Mouse (Mus musculus) right cerebral cortex, adult 2 months (tissue): Measurements from ENCODE around the gene Lmtk3.
A peak's percentile ranks its signal among the peaks of the same experiment; 100 is the strongest.

Experiments used
- DNase-seq, 2 experiments: peaks; one replicate each; pipeline ENCODE4 v3.0.0; 2021 to 2022; ENCODE audit warnings: low spot score in 2 of 2

Lmtk3 gene

GRCm38 (mm10) chr7:45809276-45810075, 25.9 kb downstream of the Lmtk3 start:
- no peak for DNase-seq

- no peak for DNase-seq
Observed at GRCm38 (mm10) chr7:45812921-45813320, 29.4 kb downstream of the Lmtk3 start.

- peak; percentile 98 to 100 for DNase-seq
Observed at GRCm38 (mm10) chr7:45813787-45814779, 30.5 kb downstream of the Lmtk3 start, which contains the start of gene Cyth2. Gene Cyth2 (minus strand): TSS chr7:45814581.

- no peak for DNase-seq
Observed at GRCm38 (mm10) chr7:45814841-45815240, 31.3 kb downstream of the Lmtk3 start.

GRCm38 (mm10) chr7:45815323-45815983, 31.9 kb downstream of the Lmtk3 start:
- no peak for DNase-seq

GRCm38 (mm10) chr7:45815984-45816351, 32.4 kb downstream of the Lmtk3 start:
- DNase-seq, result no peak

GRCm38 (mm10) chr7:45819843-45820242, 36.3 kb downstream of the Lmtk3 start:
- no peak for DNase-seq

GRCm38 (mm10) chr7:45820913-45821312, 37.4 kb downstream of the Lmtk3 start:
- no peak for DNase-seq

- DNase-seq, result no peak
Observed at GRCm38 (mm10) chr7:45824598-45824997, 41.1 kb downstream of the Lmtk3 start, which contains the start of gene Kcnj14. Gene Kcnj14 (minus strand): TSS chr7:45824782.

GRCm38 (mm10) chr7:45826631-45827030, 43.1 kb downstream of the Lmtk3 start:
- DNase-seq, result no peak

- peak; percentile 86 to 92 for DNase-seq
Observed at GRCm38 (mm10) chr7:45830427-45831127, 47.0 kb downstream of the Lmtk3 start, which contains the start of gene Grwd1. Gene Grwd1 (minus strand): TSS chr7:45830944.

GRCm38 (mm10) chr7:45831128-45831525, 47.6 kb downstream of the Lmtk3 start:
- DNase-seq, result no peak

GRCm38 (mm10) chr7:45832428-45832827, 48.9 kb downstream of the Lmtk3 start:
- no peak for DNase-seq

GRCm38 (mm10) chr7:45833148-45833790, 49.7 kb downstream of the Lmtk3 start:
- DNase-seq, result no peak

- no peak for DNase-seq
Observed at GRCm38 (mm10) chr7:45833924-45834323, 50.4 kb downstream of the Lmtk3 start.

GRCm38 (mm10) chr7:45842950-45843744, 59.6 kb downstream of the Lmtk3 start:
- DNase-seq, result no peak

- DNase-seq, result no peak
Observed at GRCm38 (mm10) chr7:45848447-45849027, 65.0 kb downstream of the Lmtk3 start.

GRCm38 (mm10) chr7:45850661-45851060, 67.1 kb downstream of the Lmtk3 start:
- no peak for DNase-seq

- no peak for DNase-seq
Observed at GRCm38 (mm10) chr7:45853089-45853488, 69.6 kb downstream of the Lmtk3 start.
